Mouse (Mus musculus) right cerebral cortex, postnatal 36 days (tissue): ENCODE data around the gene Rpl9-ps6.
A peak's percentile ranks its signal among the peaks of the same experiment; 100 is the strongest.

Source experiments
- DNase-seq, 2 experiments: peaks; one replicate each; pipeline ENCODE4 v3.0.0; 2022; ENCODE audit warnings: low spot score in 2 of 2, mixed read lengths in 1 of 2

Gene Rpl9-ps6

DNA sequence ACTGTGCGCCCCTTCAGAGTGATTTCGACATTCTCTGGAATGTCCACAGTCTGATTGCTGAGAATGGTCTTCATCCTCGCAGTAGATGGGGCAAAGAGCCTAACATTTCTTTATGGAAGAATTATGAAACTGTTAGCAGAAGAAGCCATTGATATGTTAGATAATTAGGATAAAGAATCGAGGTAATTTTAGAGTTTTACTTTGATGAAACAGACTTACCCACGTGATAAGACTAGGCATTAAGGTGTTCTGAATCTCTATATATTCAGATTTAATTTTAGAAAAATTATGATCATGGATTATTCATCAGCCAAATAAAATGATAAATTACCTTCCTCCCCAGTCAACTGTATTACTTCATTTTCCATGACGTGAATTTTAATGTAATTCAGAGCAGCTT, at the start of gene Rpl9-ps6:
Gene Rpl9-ps6, minus strand, starts transcription at position 101 of the 400 bp plus-strand sequence.
- no peak for DNase-seq

DNA sequence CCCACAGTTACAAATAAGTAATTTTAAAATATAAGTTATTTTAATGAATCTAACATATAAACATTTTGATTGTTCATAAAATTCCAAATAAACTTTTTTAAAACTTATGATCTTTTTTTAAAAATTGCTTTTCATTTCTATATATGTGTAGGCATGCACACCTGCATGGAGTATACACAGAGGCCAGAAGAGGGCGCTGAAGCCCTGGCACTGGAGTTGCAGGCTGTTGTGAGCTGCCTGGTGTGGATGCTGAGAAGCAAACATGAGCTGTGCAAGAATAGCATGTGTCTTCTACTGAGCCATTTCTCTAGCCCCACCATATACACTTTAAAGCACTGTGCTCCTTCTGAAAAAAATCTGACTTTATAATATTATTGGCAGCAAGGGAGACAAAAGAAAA, 46.1 kb upstream of the Rpl9-ps6 start:
- DNase-seq = no peak

DNA sequence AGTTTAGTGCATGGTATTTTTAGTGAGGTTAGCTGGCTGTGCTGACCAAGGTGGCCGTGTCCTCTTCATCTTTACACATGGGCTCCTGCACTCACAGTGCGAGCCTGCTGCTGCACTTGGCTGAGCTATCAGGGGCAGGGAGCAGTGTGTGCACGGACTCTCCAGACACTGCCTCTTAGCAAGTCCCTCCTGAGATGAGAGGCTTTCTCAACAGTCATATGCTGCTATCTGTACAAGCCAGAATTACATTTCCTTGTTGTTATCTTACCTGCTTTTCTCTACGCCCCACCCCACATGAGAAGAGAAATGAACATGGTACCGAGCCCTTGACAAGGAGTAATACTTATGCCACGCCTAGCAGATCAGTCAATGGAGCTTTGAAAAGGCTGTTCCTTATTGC, 44.6 kb upstream of the Rpl9-ps6 start:
- DNase-seq = no peak

- no peak for DNase-seq
Observed at GRCm38 (mm10) chr19:32510267-32510666, 43.9 kb upstream of the Rpl9-ps6 start.

- no peak for DNase-seq
Observed at GRCm38 (mm10) chr19:32507526-32507925, 41.1 kb upstream of the Rpl9-ps6 start.

DNA sequence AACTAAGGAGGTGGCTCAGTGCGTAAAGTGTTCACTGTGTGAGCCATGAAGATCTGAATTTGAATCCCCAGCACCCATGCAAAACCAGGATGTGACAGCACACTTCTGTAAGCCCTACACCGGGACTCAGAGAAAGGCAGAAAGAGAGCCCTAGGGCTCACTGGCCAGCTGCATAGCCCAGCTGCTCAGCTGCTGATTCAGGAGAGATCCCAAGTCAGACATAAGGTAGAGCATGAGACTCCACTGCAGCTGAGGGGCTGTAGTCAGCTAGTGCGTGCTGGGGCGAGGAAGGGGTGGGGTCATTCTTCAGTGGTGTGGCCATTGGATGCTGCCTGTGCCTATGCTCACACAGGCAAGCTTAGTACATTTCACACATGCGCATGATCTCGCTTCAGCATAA, 40.7 kb upstream of the Rpl9-ps6 start:
- no peak for DNase-seq

DNA sequence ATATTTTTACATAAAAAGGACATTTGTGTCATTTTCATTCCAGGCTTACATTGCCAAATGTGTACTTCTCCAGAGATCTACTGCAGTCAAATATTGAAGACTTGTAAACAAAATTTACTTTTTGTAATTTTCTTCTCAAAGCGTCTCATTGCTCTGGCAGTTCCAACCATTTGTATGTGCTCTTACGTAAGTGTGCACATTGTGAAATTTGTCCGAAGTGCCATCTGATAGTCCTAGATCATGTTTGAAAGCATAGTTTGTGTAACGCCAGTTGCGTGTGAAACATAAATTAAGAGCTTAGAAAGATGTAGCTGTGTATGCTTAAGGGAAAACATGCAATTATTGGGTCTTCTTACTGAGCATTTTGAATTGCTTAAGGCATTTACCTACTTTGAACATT, 40.1 kb upstream of the Rpl9-ps6 start:
- no peak for DNase-seq

GRCm38 (mm10) chr19:32506081-32506480, 39.7 kb upstream of the Rpl9-ps6 start:
- no peak for DNase-seq

DNA sequence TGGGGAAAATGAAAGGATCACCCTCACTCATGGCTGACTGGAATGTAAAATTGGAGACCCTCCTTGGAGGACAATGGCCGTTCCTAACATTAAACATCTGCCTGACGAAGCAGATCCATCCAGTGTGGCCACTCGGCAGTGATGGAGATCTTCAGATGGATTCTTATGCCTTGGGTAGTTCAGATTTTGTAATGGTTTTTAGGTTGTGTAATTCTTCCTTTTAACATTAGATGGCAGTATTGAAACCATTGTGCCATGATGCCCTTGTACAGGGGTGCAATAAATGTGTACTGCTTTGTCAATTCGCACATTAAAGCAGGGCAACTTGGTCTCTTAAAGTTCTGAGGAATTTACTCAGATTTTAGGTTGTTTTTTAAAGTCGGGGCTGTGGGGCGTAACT, 35.0 kb upstream of the Rpl9-ps6 start:
- no peak for DNase-seq

- DNase-seq = no peak
Observed at GRCm38 (mm10) chr19:32498002-32498401, 31.6 kb upstream of the Rpl9-ps6 start.

DNA sequence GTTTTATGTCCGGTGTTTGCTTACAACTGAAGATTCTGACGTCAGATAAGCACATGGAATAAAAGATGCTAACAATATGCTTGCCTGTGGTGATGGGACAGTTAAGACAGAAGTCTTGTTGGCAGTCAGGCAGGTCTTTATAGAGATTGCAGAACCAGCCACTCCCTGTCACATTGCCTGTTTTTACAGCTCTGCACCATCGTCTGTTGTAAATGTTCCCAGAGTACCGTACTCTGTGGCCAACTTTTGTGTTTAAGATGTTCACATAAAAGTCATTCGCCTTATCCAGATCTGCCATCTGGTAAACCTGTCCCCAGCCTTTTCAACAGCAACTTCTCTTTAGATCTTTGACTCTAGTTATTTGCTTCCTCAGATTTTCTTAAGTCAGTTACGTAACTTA, 31.0 kb upstream of the Rpl9-ps6 start:
- DNase-seq = no peak

DNA sequence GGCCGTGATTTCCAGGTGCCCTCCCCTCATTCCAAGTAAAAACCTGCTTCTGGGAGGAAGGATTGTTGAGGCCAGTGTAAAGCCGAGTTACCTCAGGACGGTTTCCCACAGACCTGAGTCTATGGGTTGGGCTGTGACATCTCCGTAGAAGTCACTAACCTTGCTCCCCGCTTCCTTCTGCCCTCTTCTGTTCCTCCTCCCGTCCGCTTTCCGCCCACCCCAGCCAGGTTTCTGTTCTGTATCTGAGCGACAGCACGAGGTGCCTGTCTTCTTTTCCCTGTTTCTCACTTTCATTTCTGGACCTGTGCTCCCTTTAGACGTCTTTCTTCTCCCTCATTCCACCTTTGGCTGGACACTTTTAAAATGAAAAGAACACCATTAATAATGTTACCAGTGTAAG, 28.7 kb upstream of the Rpl9-ps6 start:
- no peak for DNase-seq

DNA sequence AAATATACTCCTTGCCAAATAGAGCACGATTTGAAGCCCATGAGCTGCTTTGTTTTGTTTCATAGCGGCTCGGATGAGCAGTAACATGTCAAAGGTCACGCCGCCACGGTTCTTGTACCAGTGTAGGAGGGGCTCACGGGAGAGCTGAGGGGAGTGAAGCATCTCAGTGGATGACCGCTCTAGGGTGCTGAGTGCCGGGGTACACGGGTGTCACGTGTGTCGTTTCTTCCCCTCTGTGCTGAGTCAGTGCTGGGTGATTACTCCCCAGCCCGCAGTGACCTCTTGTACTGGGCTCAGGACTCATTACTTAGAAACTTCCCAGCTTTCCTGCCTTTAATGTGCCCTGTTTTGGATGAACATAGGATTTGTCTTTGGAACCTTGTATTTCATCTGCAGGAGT, 28.2 kb upstream of the Rpl9-ps6 start:
- no peak for DNase-seq

DNA sequence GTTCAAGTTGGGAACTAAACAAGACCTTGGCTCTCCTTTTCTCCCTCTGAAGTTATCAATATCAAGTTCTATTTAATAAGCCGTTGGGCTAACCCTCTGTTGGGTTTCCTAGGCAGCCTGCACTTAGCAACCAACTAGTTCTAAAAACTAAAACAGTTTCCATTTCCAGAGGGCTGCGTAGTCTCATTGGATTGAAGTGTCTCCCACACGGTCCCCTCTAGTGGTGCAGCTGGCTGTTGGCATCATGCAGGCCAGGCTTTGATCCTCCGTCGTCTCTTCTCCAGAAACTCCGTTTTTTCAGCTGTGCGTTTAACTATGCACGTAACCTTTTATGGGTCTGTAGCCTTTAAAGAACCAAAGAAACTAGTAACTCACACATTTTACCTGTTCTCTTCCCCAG, 27.1 kb upstream of the Rpl9-ps6 start:
- DNase-seq = no peak

- DNase-seq = no peak
Observed at GRCm38 (mm10) chr19:32492981-32493380, 26.6 kb upstream of the Rpl9-ps6 start.

- no peak for DNase-seq
Observed at GRCm38 (mm10) chr19:32492339-32492738, 26.0 kb upstream of the Rpl9-ps6 start.

DNA sequence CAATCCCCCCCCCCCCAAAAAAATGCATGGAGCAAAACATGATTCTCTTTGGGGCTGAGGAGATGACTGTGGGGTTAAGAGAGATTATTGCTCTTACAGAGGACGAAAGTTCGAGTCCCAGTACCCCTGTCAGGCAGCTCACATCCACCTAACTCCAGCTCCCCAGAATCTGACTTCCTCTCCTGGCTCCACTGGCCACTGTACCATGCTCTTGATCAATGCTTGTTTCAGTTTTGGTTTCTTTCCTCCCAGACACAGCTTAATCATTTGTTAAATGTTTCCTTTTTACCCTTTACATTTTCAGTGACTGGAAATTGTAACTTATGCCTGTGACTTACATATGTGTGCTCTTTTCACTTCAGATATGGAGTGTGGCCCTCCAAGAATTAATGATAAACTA, 24.6 kb upstream of the Rpl9-ps6 start:
- DNase-seq = no peak

- no peak for DNase-seq
Observed at GRCm38 (mm10) chr19:32489166-32489895, 23.0 kb upstream of the Rpl9-ps6 start.

GRCm38 (mm10) chr19:32487595-32488255, 21.3 kb upstream of the Rpl9-ps6 start:
- no peak for DNase-seq

DNA sequence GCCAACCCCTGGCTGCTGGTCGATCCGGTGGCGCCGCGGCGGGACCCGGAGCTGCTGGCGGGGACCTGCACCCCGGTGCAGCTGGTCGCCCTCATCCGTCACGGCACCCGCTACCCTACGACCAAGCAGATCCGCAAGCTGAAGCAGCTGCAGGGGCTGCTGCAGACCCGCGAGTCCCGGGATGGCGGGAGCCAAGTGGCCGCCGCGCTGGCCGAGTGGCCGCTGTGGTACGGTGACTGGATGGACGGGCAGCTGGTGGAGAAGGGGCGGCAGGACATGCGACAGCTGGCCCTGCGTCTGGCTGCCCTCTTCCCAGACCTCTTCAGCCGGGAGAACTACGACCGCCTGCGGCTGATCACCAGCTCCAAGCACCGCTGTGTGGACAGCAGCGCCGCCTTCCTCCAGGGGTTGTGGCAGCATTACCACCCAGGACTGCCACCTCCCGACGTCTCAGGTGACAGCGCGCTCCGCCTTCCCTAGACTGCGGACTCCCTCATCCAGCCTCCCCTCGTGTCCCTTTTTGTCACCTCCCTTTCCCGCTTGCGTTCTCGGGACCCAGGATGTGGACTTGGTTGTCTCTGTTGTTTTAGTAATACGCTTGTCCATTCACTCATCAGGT, 19.8 kb upstream of the Rpl9-ps6 start:
- DNase-seq = peak; percentile 59 to 66

- DNase-seq = peak; percentile 77 to 80
Observed at GRCm38 (mm10) chr19:32485681-32486105, 19.3 kb upstream of the Rpl9-ps6 start, which contains the start of gene Minpp1. TSS of gene Minpp1 (plus strand) at chr19:32485769.

- no peak for DNase-seq
Observed at GRCm38 (mm10) chr19:32484941-32485660, 18.7 kb upstream of the Rpl9-ps6 start.
